Mouse (Mus musculus) liver, adult 2 months (tissue): ENCODE results near the gene Pih1d3.

ENCODE experiments used
- CTCF ChIP-seq: fragments of 200-500 bp; IDR thresholded peaks from 2 replicates; pipeline ENCODE4 v1.5.1; 2011; ENCODE audit warnings: low read depth, low read length, control low read depth
- POLR2A ChIP-seq: fragments of 200-500 bp; IDR thresholded peaks from 2 replicates; pipeline ENCODE4 v1.6.1; 2011; ENCODE audit warnings: low read length, control low read depth; ENCODE audit not compliant: insufficient read depth; ENCODE audit errors: extremely low read depth

DNA sequence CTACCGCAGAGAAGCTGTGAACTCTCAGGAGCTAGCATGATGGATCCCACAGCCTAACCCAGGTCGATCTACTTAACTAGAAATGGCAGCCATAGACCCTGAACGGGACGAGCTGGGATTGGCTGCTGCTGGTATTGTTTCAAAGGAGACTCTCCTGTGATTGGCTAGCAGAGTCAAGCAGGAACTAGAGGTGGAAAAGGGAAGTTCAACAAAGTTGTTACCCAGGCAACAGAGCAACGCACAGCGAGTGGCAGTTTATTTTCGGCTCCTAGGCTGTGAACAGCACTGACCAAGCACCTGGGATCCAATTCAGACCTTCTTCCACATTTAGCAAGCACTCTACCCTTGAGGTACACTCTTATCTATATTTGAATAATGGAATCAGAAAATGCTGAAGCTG is at the start of gene Pih1d3, which contains the start of gene 4931428L18Rik:
- TF ChIP-seq CTCF, result no peak
- no peak for TF ChIP-seq POLR2A
